13 mouse cellular contexts compared by ENCODE assay signal in genomic region chr9:13916837-13917236, GRCm38 (mm10).
"Had no signal": no experiment of that assay in that cellular context is flagged by ENCODE, and none has a peak within 500 bp of the region (broad histone marks: within the 10 kb centered on the region; RNA-seq: fewer than 3 reads in every experiment).

No protein-coding gene starts in this region.

- ATAC-seq: liver, embryonic 12.5 days; midbrain, embryonic 15.5 days had no signal

- DNase-seq: kidney, adult 2 months; kidney, postnatal 25 days; layer of hippocampus, adult 9-11 months; liver; lung, adult 18-20 months; lung, postnatal 10 days; lung, postnatal 36 days; retina, postnatal 1 day; right cerebral cortex, postnatal 25 days; thymus, adult 18-20 months; thymus, postnatal 14 days had no signal
